Mouse (Mus musculus): ENCODE results near the gene Rbm25.

DNA sequence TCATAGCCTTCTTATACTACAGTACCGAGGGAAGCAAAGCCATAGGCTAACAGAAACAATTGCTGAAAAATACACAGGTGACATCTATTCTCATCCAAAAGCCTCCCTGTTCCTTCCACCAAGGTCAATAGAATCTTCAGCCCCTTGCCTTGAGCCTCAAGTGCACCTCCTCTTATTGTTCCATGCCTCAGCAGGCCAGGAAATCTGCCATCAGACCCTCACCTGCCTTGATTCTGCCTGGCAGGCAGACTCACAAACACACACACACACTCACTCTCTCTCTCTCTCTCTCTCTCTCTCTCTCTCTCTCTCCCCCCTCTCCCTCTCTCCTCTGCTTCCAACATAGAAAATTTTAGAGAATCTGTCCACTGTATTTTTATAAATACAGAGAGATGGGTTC is 88.4 kb downstream of the Rbm25 start:
- no peak for TF ChIP-seq CTCF (IDR thresholded peaks at IDR 0.05)
- TF ChIP-seq EP300 (IDR thresholded peaks at IDR 0.05; ENCODE audit: insufficient read depth, low read depth, low read length): no peak

Data from heart, adult 2 months (tissue).